ENCODE assay signal across 24 mouse cellular contexts in genomic region chr1:106707036-106707880, GRCm38 (mm10). TPM values are rescaled to one million over a fixed set of nuclear protein-coding genes. Genes with fewer than 3 reads are reported as not detected.
DNase-seq lines count a peak whose midpoint lies in the region; ATAC-seq and TF ChIP-seq lines count a peak whose summit lies in the region.
"Had no signal": no experiment of that assay in that cellular context is flagged by ENCODE, and none has a peak within 500 bp of the region (broad histone marks: within the 10 kb centered on the region; RNA-seq: fewer than 3 reads in every experiment).

No protein-coding gene starts in this region.

- peaks cover 34% of the 10 kb centered on the region for H3K4me1 ChIP-seq in kidney, postnatal 0 days (replicated peaks; ENCODE audit: insufficient read depth, low read length)
- peaks cover 18% of the 10 kb centered on the region in 2 experiments for H3K4me1 ChIP-seq in MEL (ENCODE audit: control insufficient read depth in 1 of 2, insufficient read depth in 2 of 2, low read length in 2 of 2)
- peaks cover 43% of the 10 kb centered on the region for H3K4me1 ChIP-seq in neural tube, embryonic 15.5 days

- TF ChIP-seq POLR2A in MEL (IDR thresholded peaks at IDR 0.05; ENCODE audit: control insufficient read depth in 1 of 2, insufficient read depth in 1 of 2, low read depth in 1 of 2, low read length in 2 of 2, poor library complexity in 1 of 2) = no peak

- H3K27ac ChIP-seq in kidney, postnatal 0 days = peak overlapping the region; percentile 25; the same call in 1 of the 2 replicates
- no peak overlapping the region for H3K27ac ChIP-seq in MEL (ENCODE audit: control insufficient read depth, low read depth, low read length)
- H3K27ac ChIP-seq in neural tube, embryonic 15.5 days (replicated peaks) = no peak overlapping the region
- H3K27ac ChIP-seq: heart, embryonic 15.5 days; hindbrain, embryonic 13.5 days; limb, embryonic 12.5 days; liver, embryonic 12.5 days; midbrain, embryonic 10.5 days; stomach, postnatal 0 days had no signal

- WGBS in kidney, postnatal 0 days = 61% methylated on average over 6 of the region's 6 CpGs
- 54% methylated on average over 6 of the region's 6 CpGs for WGBS in neural tube, embryonic 15.5 days

- peaks cover 79% of the 10 kb centered on the region for H3K79me2 ChIP-seq in MEL (ENCODE audit: control insufficient read depth, insufficient read depth, low read length, poor library complexity)

- TF ChIP-seq EP300 in MEL (IDR thresholded peaks at IDR 0.05; ENCODE audit: low read depth in 1 of 2, low read length in 2 of 2) = no peak

- H3K9me3 ChIP-seq in kidney, postnatal 0 days (replicated peaks; ENCODE audit: low read length) = no peaks in the 10 kb centered on the region
- no peaks in the 10 kb centered on the region for H3K9me3 ChIP-seq in MEL (replicated peaks; ENCODE audit: insufficient read depth, low read length)
- H3K9me3 ChIP-seq in neural tube, embryonic 15.5 days (replicated peaks) = no peaks in the 10 kb centered on the region
- H3K9me3 ChIP-seq: heart, embryonic 15.5 days; hindbrain, embryonic 13.5 days; limb, embryonic 12.5 days; liver, embryonic 12.5 days; midbrain, embryonic 10.5 days had no signal

- no peak for TF ChIP-seq CTCF in kidney, postnatal 0 days (IDR thresholded peaks at IDR 0.05; ENCODE audit: low read depth)
- no peak for TF ChIP-seq CTCF in MEL (IDR thresholded peaks at IDR 0.05 in 2 of 3, conservative IDR thresholded peaks at IDR 0.05 in 1 of 3; ENCODE audit: control insufficient read depth in 1 of 3, insufficient read depth in 1 of 3, low read depth in 2 of 3, low read length in 3 of 3, poor library complexity in 1 of 3, severe bottlenecking in 1 of 3)

- TF ChIP-seq RAD21 in MEL (IDR thresholded peaks at IDR 0.05; ENCODE audit: low read depth, low read length) = no peak

- no peaks in the 10 kb centered on the region for H3K27me3 ChIP-seq in kidney, postnatal 0 days (ENCODE audit: insufficient read depth, low read length)
- no peaks in the 10 kb centered on the region for H3K27me3 ChIP-seq in MEL (ENCODE audit: control insufficient read depth in 1 of 2, insufficient read depth in 2 of 2, low read length in 2 of 2)
- H3K27me3 ChIP-seq in neural tube, embryonic 15.5 days (replicated peaks) = no peaks in the 10 kb centered on the region
- H3K27me3 ChIP-seq: heart, embryonic 15.5 days; hindbrain, embryonic 13.5 days; limb, embryonic 12.5 days had no signal

- peak; percentile 41; the same call in 1 of the 2 replicates for ATAC-seq in frontal cortex, adult (ENCODE audit: low TSS enrichment)
- no peak for ATAC-seq in kidney, postnatal 0 days (replicated peaks; ENCODE audit: low FRiP score, low read depth)
- peak; percentile 42; the same call in 1 of the 2 replicates for ATAC-seq in neural tube, embryonic 15.5 days (ENCODE audit: low FRiP score)
- ATAC-seq: intestine, postnatal 0 days; liver, embryonic 12.5 days had no signal

- H3K4me2 ChIP-seq in kidney, postnatal 0 days (ENCODE audit: low read length) = no peak overlapping the region
- peak overlapping the region; percentile 80; the same call in 1 of the 2 replicates for H3K4me2 ChIP-seq in neural tube, embryonic 15.5 days
- H3K4me2 ChIP-seq: heart, embryonic 15.5 days; limb, embryonic 12.5 days; liver, embryonic 12.5 days had no signal

- H3K9ac ChIP-seq in kidney, postnatal 0 days (ENCODE audit: low read depth, low read length) = no peak overlapping the region
- 0 out of 2 replicates have a peak overlapping the region, but pooled peaks have one; percentile 4 for H3K9ac ChIP-seq in MEL (ENCODE audit: control insufficient read depth, low read depth, low read length, poor library complexity, severe bottlenecking)
- H3K9ac ChIP-seq in neural tube, embryonic 15.5 days (replicated peaks) = no peak overlapping the region
- H3K9ac ChIP-seq: heart, embryonic 15.5 days; hindbrain, embryonic 13.5 days; limb, embryonic 12.5 days; liver, embryonic 12.5 days had no signal

- H3K4me3 ChIP-seq in kidney, postnatal 0 days (replicated peaks; ENCODE audit: low read depth, low read length) = no peak overlapping the region
- H3K4me3 ChIP-seq in MEL (ENCODE audit: control insufficient read depth in 1 of 2, insufficient read depth in 1 of 2, low read depth in 2 of 2, low read length in 2 of 2) = 0 out of 4 replicates have a peak overlapping the region, but pooled peaks of 1 of the 2 experiments have one; percentile 14
- H3K4me3 ChIP-seq in neural tube, embryonic 15.5 days (replicated peaks) = no peak overlapping the region
- H3K4me3 ChIP-seq: heart, embryonic 15.5 days; hindbrain, embryonic 13.5 days; limb, embryonic 12.5 days; liver, embryonic 12.5 days; midbrain, embryonic 10.5 days had no signal

- no peak for DNase-seq in frontal cortex, postnatal 36 days (ENCODE audit: low spot score in 2 of 2)
- no peak for DNase-seq in kidney, postnatal 0 days (ENCODE audit: low spot score)
- no peak for DNase-seq in kidney, postnatal 10 days
- no peak for DNase-seq in MEL (ENCODE audit: low read depth, low spot score)
- no peak for DNase-seq in embryo, embryonic 9.5 days (ENCODE audit: extremely low spot score)
- DNase-seq: adrenal gland, postnatal 14 days; cerebellum, adult 8-10 months; cerebellum, postnatal 36 days; embryo, embryonic 11 days; gastrocnemius, postnatal 36 days; heart, postnatal 36 days; kidney, postnatal 4 days; lung, adult 18-20 months; lung, postnatal 10 days; right cerebral cortex, postnatal 4 days had no signal

- no peaks in the 10 kb centered on the region for H3K36me3 ChIP-seq in kidney, postnatal 0 days (ENCODE audit: insufficient read depth, low read length)
- H3K36me3 ChIP-seq in MEL (ENCODE audit: control insufficient read depth in 1 of 2, insufficient read depth in 2 of 2, low read length in 2 of 2) = peaks cover 2 to 33% of the 10 kb centered on the region in 2 experiments
- no peaks in the 10 kb centered on the region for H3K36me3 ChIP-seq in neural tube, embryonic 15.5 days
- H3K36me3 ChIP-seq: heart, embryonic 15.5 days; hindbrain, embryonic 13.5 days; limb, embryonic 12.5 days; liver, embryonic 12.5 days; midbrain, embryonic 10.5 days had no signal

TF ChIP-seq in MEL, 35 proteins besides CTCF, POLR2A, EP300 and RAD21:
- TF ChIP-seq MAFK (IDR thresholded peaks at IDR 0.05; ENCODE audit: borderline replicate concordance, low read depth, low read length) (no peak), MAX (IDR thresholded peaks at IDR 0.05; ENCODE audit: low read length) (no peak), GABPA (IDR thresholded peaks at IDR 0.05; ENCODE audit: low read depth, low read length) (no peak), TAL1 (IDR thresholded peaks at IDR 0.05; ENCODE audit: low read length) (no peak), RCOR1 (IDR thresholded peaks at IDR 0.05; ENCODE audit: low read depth, low read length) (no peak), USF1 (IDR thresholded peaks at IDR 0.05; ENCODE audit: low read depth, low read length) (no peak)

RNA-seq across cellular contexts. Expression of gene Bcl2, which starts 6.8 kb away (rescaled TPM):
- polyA plus RNA-seq in kidney, postnatal 0 days (2015; fragmentation: Nextera tagmentation; extraction: Ambion mirVana) = 11.7 and 13.4 TPM in 2 replicates
- total RNA-seq in MEL (2012; rRNA removed) = 26.0 and 30.9 TPM in 2 replicates
- polyA plus RNA-seq in MEL (2012; ENCODE audit: insufficient read depth in 1 of 2, insufficient read length in 2 of 2, low read depth in 1 of 2, low replicate concordance in 2 of 2, missing spikeins in 1 of 2) = 10 to 100 TPM; 38.8 to 87.0 TPM
- polyA plus RNA-seq in neural tube, embryonic 15.5 days (2015; fragmentation: Nextera tagmentation; extraction: Ambion mirVana) = 16.7 and 20.9 TPM in 2 replicates

RNA-seq across cellular contexts. Expression of gene Kdsr, which starts 52.3 kb away (rescaled TPM):
- polyA plus RNA-seq in kidney, postnatal 0 days (2015; fragmentation: Nextera tagmentation; extraction: Ambion mirVana) = 13.1 and 13.2 TPM in 2 replicates
- total RNA-seq in MEL (2012; rRNA removed) = 15.1 and 15.3 TPM in 2 replicates
- polyA plus RNA-seq in MEL (2012; ENCODE audit: insufficient read depth in 1 of 2, insufficient read length in 2 of 2, low read depth in 1 of 2, low replicate concordance in 2 of 2, missing spikeins in 1 of 2) = 10 to 100 TPM in 1 of 2 experiments, not detected in 1; 20.3 TPM
- 10.1 and 12.1 TPM in 2 replicates for polyA plus RNA-seq in neural tube, embryonic 15.5 days (2015; fragmentation: Nextera tagmentation; extraction: Ambion mirVana)
